Mouse (Mus musculus): ENCODE results near the gene Trio. TPM values are rescaled to one million over a fixed set of nuclear protein-coding genes. Genes with fewer than 3 reads are reported as not detected.
A peak's percentile ranks its signal among the peaks of the same experiment; 100 is the strongest.
"Not testable (repeated sequence)": the region's sequence is repeated elsewhere in the genome, so short reads cannot be mapped to it uniquely, and the experiment has no call there.

Gene Trio
- polyA plus RNA-seq, 1 experiment from 2014 or later = 2.8 TPM

DNA sequence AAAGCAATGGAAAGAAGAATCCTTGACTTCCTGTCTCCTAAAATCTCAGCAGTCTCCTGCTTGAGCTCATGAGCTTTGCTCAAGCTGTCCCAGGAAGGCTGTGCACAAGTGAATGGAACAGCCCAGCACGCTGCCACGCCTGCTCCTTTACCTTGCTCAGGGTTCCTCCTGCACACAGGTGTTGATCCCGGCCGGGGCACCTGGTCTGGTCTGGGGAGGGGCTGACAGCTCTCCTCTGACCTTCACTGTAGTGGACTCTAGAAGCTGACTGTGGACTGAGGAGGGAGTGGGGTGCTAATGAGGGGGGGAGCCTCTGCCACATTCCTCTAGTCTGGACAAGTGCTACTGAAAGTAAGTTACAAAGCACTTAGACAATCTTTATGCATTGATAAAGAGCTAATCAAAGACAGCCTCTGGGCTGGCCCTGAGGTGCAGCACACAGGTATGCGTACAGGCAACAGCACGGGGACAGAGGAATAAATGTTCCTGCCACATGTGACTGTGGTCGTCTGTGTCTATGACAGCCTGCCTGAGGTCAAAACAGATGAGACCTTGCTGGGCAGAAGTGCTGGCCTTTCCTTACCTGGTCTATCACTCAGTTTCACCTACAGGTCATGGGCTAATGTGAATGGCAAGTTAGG lies 167.3 kb downstream of the Trio start:
- H3K9me3 ChIP-seq (replicated peaks) = no peaks in the 10 kb centered on the region
- DNase-seq (no peak), ATAC-seq (ENCODE audit: low read depth) (no peak)
- no peak overlapping the region for H3K9ac ChIP-seq
- WGBS (ENCODE audit: insufficient replicate concordance) = 58% methylated on average over 7 of the region's 7 CpGs
- peaks cover 9% of the 10 kb centered on the region; the same call in 1 of the 2 replicates for H3K36me3 ChIP-seq
- no peak overlapping the region for H3K27ac ChIP-seq
- H3K4me3 ChIP-seq (replicated peaks) = no peak overlapping the region
- H3K4me2 ChIP-seq = no peak overlapping the region
- H3K27me3 ChIP-seq = no peaks in the 10 kb centered on the region
- H3K4me1 ChIP-seq (replicated peaks) = peaks cover 21% of the 10 kb centered on the region

DNA sequence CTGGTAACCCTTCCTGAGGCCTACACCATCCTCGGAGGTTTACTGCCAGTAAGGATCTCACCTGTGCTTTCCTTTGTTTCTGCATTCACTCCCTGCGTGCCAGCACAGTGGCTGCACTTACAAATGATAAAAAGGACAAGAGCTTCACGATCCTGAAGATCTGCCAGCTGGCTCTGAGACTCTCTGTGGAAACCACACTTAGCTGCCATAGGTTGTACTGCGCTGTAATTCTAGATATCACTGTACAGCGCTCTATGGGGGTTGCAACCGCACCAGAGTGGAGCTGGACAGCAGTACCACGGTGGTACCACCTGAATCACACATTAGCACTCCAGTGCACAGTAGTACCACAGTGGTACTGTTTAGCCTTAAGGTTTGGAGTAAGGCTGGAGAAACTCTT lies 168.4 kb downstream of the Trio start:
- H3K9ac ChIP-seq = no peak overlapping the region
- H3K27me3 ChIP-seq = no peaks in the 10 kb centered on the region
- DNase-seq (no peak), ATAC-seq (ENCODE audit: low read depth) (no peak)
- no peak overlapping the region for H3K4me3 ChIP-seq (replicated peaks)
- WGBS (ENCODE audit: insufficient replicate concordance) = 58% methylated on average over 7 of the region's 7 CpGs
- no peaks in the 10 kb centered on the region for H3K9me3 ChIP-seq (replicated peaks)
- peaks cover 9% of the 10 kb centered on the region for H3K36me3 ChIP-seq
- no peak overlapping the region for H3K27ac ChIP-seq
- H3K4me1 ChIP-seq (replicated peaks) = peaks cover 21% of the 10 kb centered on the region
- H3K4me2 ChIP-seq = no peak overlapping the region

DNA sequence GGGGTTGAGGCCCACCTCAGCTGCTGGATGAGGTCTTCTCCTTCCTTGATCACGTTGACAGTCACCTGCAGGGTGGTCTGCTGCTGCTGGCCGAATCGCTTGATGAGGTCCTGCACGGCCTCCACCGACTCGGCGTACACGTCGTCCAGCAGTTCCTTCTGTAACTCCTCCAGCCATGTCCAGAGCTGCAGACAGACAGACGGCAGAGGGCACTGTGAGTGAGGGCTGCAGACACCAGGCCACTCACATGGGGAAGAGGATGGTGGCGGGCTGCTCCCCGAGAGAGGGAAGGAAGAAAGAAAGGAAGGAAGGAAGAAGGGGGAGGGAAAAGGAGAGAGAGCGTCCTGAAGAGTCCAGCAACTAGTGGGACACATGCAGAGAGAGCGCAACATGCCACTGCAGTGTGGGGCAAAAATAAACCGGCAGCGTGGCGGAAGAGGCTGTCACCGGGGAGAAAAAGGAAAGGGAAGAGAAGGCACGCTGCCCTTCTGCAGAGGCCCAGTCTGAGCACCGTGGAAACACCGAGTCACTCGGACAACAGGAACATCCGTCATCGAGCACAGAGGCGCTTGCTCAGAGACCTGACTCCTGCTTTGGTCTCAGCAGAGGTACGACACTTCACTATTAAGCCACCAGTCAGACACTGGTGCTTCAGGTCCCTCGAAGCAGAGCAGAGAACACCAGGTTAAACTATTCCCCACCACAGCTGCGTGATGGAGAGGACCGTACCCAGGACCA lies 169.4 kb downstream of the Trio start:
- peaks cover 13% of the 10 kb centered on the region for H3K36me3 ChIP-seq
- H3K4me1 ChIP-seq (replicated peaks) = peaks cover 21% of the 10 kb centered on the region
- no peaks in the 10 kb centered on the region for H3K9me3 ChIP-seq (replicated peaks)
- no peaks in the 10 kb centered on the region for H3K27me3 ChIP-seq
- WGBS (ENCODE audit: insufficient replicate concordance) = 12% methylated on average over 29 of the region's 29 CpGs
- H3K27ac ChIP-seq = no peak overlapping the region
- H3K4me2 ChIP-seq = peak overlapping the region; percentile 65
- H3K4me3 ChIP-seq (replicated peaks) = peak overlapping the region; percentile 47
- DNase-seq (no peak), ATAC-seq (ENCODE audit: low read depth) (peak; percentile 79)
- peak overlapping the region; percentile 45 for H3K9ac ChIP-seq

DNA sequence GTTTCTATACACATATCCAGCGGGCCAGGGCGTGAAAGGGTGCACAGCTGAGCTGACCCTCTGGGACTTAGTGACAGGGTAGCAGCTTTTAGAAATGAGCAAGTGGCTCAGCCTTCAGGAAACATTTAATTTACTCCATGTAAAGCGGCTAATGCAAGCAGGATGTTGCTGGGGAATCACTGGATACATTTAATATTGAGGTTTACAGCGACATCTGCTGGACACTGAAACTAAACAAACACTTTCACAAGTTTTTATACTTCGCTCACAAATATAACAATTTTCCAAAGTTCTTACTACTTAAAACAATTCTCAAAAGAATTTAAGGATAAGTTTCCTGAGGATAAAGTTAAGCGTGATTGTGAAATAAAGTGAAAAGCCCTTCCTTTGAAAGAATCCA lies 174.3 kb downstream of the Trio start:
- Histone ChIP-seq H3K4me2 (no peak overlapping the region), H3K27ac (no peak overlapping the region), H3K9ac (no peak overlapping the region), H3K36me3 (peaks cover 29% of the 10 kb centered on the region), H3K9me3 (replicated peaks) (no peaks in the 10 kb centered on the region), H3K4me3 (replicated peaks) (no peak overlapping the region), H3K4me1 (replicated peaks) (peaks cover 9% of the 10 kb centered on the region), H3K27me3 (no peaks in the 10 kb centered on the region)
- ATAC-seq (ENCODE audit: low read depth) = no peak
- no peak for DNase-seq
- 76% methylated on average over 6 of the region's 6 CpGs for whole genome bisulfite sequencing (ENCODE audit: insufficient replicate concordance)

DNA sequence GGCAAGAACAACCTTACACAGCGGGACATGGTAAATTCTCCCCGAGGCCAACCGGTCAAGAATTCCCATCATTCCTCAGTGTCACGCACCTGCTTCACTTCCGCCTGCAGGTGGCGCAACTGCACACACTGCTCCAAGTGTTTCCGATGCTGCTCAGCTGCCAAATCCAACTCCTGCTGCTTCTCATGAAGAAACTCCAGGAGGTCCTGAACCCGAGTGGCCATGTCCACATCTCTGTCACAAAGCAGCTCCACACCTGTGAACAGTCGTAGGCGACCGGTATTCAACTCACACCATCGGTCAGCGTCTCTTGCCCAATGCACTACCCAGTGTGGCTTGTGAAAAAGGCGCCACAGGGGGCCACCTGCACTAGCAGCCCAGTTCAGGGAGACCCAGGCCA lies 174.7 kb downstream of the Trio start:
- H3K4me3 ChIP-seq (replicated peaks) = no peak overlapping the region
- no peak overlapping the region for H3K27ac ChIP-seq
- no peak overlapping the region for H3K4me2 ChIP-seq
- peaks cover 5% of the 10 kb centered on the region for H3K4me1 ChIP-seq (replicated peaks)
- 83% methylated on average over 14 of the region's 14 CpGs for WGBS (ENCODE audit: insufficient replicate concordance)
- no peak overlapping the region for H3K9ac ChIP-seq
- peaks cover 29% of the 10 kb centered on the region for H3K36me3 ChIP-seq
- H3K27me3 ChIP-seq = no peaks in the 10 kb centered on the region
- ATAC-seq (ENCODE audit: low read depth) (no peak), DNase-seq (no peak)
- no peaks in the 10 kb centered on the region for H3K9me3 ChIP-seq (replicated peaks)

DNA sequence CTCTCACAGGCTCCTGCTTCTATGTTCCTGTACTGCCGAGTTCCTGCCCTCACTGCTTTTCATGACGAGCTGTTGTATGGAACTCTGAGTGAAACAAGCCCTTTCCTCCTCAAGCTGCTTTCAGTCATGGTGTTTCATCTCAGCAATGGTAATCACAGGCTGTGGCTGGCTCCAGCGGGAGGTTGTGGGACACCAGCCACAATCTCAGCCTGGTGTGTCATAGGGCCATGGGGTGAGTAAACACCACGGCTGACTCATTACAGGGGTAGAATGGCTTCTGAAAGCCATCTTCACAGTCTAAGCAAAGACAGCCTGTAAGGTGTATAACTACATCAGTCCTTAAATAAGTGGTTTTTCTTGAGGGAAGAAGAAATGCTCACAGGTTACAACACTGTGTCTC lies 175.7 kb downstream of the Trio start:
- no peak overlapping the region for H3K27ac ChIP-seq
- ATAC-seq (ENCODE audit: low read depth) (no peak), DNase-seq (no peak)
- 69% methylated on average over 4 of the region's 4 CpGs for WGBS (ENCODE audit: insufficient replicate concordance)
- no peak overlapping the region for H3K4me3 ChIP-seq (replicated peaks)
- no peaks in the 10 kb centered on the region for H3K4me1 ChIP-seq (replicated peaks)
- H3K4me2 ChIP-seq = no peak overlapping the region
- H3K9ac ChIP-seq = no peak overlapping the region
- no peaks in the 10 kb centered on the region for H3K9me3 ChIP-seq (replicated peaks)
- peaks cover 33% of the 10 kb centered on the region for H3K36me3 ChIP-seq
- H3K27me3 ChIP-seq = no peaks in the 10 kb centered on the region

DNA sequence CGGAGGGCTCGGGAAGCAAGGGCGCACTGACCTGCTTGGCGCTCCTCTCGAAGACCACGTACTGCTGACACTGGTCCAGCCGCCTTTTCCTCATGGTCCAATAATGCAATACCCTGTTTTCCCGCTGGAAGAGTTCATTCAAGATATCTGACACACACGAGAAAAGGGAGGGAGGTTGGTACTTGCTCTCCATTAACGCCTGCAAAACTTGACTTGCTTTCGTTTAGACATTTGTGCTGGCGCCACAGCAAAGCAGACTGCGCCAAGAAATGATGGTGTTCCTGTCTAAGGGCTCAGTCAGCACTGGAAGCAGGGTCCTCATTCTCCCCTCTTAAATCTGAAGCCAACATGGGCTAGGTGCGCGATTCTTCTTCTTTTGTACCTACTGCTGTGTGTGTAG lies 184.0 kb downstream of the Trio start:
- peaks cover 26% of the 10 kb centered on the region for H3K36me3 ChIP-seq
- DNase-seq (no peak), ATAC-seq (ENCODE audit: low read depth) (no peak)
- WGBS (ENCODE audit: insufficient replicate concordance) = 84% methylated on average over 15 of the region's 15 CpGs
- no peak overlapping the region for H3K9ac ChIP-seq
- no peak overlapping the region for H3K27ac ChIP-seq
- H3K4me3 ChIP-seq (replicated peaks) = no peak overlapping the region
- H3K9me3 ChIP-seq (replicated peaks) = no peaks in the 10 kb centered on the region
- no peak overlapping the region for H3K4me2 ChIP-seq
- H3K4me1 ChIP-seq (replicated peaks) = peaks cover 12% of the 10 kb centered on the region
- H3K27me3 ChIP-seq = no peaks in the 10 kb centered on the region

DNA sequence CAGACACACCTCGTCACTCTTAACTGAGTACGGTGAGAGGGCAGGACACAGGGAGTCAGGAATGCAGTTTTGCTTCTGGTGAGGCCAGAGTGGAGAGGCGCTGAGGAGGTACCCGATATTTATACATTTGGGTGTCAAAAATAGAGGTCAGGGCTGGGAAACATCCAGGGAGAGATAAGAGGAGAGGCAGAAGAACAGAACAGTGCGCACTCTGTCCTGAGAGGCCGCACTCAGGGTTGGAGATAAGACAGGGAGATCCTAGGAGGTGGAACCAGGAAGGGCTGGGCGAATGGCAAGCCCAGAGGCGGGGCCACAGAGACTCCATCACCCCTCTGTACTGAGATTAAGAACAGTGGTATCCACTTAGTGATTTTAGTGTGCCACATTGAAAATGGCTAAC lies 185.1 kb downstream of the Trio start:
- H3K4me3 ChIP-seq (replicated peaks) = no peak overlapping the region
- no peaks in the 10 kb centered on the region for H3K9me3 ChIP-seq (replicated peaks)
- H3K4me1 ChIP-seq (replicated peaks) = peaks cover 12% of the 10 kb centered on the region
- H3K27ac ChIP-seq = no peak overlapping the region
- no peak overlapping the region for H3K9ac ChIP-seq
- ATAC-seq (ENCODE audit: low read depth) = peak; percentile 85
- WGBS (ENCODE audit: insufficient replicate concordance) = 36% methylated on average over 8 of the region's 8 CpGs
- peaks cover 22% of the 10 kb centered on the region for H3K36me3 ChIP-seq
- H3K4me2 ChIP-seq = no peak overlapping the region
- H3K27me3 ChIP-seq = no peaks in the 10 kb centered on the region
- no peak for DNase-seq

DNA sequence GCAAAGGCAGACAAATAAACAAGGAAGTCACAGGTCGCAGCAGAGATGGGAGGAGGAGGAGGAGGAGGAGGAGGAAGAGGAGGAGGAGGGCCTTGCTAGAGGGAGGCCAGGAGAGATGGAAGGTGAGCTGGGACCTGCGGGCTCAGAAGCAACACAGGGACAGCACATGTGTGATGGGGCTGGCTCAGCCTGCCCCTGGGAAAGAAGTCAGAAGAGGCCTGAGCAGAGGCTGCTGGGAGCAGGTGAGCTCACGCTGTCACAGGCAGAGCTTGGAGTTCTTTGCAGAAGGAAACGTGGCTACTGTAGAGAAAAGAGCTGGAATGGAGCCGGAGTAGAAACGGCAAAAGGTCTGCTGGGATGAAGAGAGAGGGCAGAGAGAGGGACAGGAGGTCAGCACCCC lies 185.5 kb downstream of the Trio start:
- ATAC-seq (ENCODE audit: low read depth) (no peak), DNase-seq (no peak)
- no peak overlapping the region for H3K4me2 ChIP-seq
- no peaks in the 10 kb centered on the region for H3K27me3 ChIP-seq
- WGBS (ENCODE audit: insufficient replicate concordance) = 59% methylated on average over 6 of the region's 6 CpGs
- H3K27ac ChIP-seq = no peak overlapping the region
- H3K9me3 ChIP-seq (replicated peaks) = no peaks in the 10 kb centered on the region
- H3K9ac ChIP-seq = no peak overlapping the region
- peaks cover 12% of the 10 kb centered on the region for H3K4me1 ChIP-seq (replicated peaks)
- no peak overlapping the region for H3K4me3 ChIP-seq (replicated peaks)
- peaks cover 21% of the 10 kb centered on the region for H3K36me3 ChIP-seq

DNA sequence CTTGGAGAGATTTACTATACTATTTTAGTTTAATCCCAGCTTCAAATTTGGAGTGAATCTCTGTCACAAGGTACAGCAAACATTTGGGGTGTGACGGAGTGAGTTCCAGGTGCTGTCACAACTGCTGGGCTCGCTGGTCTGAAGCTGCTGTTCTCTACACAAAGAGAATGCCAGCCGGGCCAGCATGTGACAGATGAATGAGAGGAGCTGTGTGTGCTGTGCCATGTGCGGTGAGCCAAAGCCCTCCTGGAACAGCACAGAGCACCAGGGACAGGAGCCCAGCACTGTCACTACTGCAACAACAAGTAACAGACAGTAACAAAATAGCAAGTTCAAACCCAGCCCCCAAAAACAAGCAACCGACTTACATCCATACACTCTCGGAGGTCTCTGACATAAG lies 194.0 kb downstream of the Trio start:
- DNase-seq (no peak), ATAC-seq (ENCODE audit: low read depth) (no peak)
- Histone ChIP-seq H3K4me2 (no peak overlapping the region), H3K27ac (no peak overlapping the region), H3K9me3 (replicated peaks) (no peaks in the 10 kb centered on the region), H3K4me3 (replicated peaks) (no peak overlapping the region), H3K9ac (no peak overlapping the region), H3K27me3 (no peaks in the 10 kb centered on the region), H3K36me3 (peaks cover 33% of the 10 kb centered on the region), H3K4me1 (replicated peaks) (no peaks in the 10 kb centered on the region)
- WGBS (ENCODE audit: insufficient replicate concordance) = 74% methylated on average over 6 of the region's 6 CpGs

DNA sequence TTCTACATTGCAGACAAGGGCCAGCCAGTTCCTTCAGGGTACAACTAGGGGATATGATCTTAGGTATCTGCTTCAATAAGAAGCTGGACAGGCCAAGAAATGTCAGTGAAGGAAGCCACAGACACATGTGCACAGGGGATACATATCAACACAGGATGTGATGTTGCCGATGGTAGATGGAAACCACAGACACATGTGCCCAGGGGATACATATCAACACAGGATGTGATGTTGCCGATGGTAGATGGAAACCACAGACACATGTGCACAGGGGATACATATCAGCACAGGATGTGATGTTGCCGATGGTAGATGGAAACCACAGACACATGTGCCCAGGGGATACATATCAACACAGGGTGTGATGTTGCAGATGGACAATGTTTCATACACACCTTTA lies 197.8 kb downstream of the Trio start:
- ATAC-seq (ENCODE audit: low read depth); H3K4me1 ChIP-seq (replicated peaks); H3K27me3 ChIP-seq; H3K9me3 ChIP-seq (replicated peaks); H3K4me3 ChIP-seq (replicated peaks); H3K9ac ChIP-seq; H3K27ac ChIP-seq; DNase-seq; H3K4me2 ChIP-seq: not testable (repeated sequence)
- peaks cover 36% of the 10 kb centered on the region for H3K36me3 ChIP-seq
- 20% methylated on average over 3 of the region's 3 CpGs for WGBS (ENCODE audit: insufficient replicate concordance)

DNA sequence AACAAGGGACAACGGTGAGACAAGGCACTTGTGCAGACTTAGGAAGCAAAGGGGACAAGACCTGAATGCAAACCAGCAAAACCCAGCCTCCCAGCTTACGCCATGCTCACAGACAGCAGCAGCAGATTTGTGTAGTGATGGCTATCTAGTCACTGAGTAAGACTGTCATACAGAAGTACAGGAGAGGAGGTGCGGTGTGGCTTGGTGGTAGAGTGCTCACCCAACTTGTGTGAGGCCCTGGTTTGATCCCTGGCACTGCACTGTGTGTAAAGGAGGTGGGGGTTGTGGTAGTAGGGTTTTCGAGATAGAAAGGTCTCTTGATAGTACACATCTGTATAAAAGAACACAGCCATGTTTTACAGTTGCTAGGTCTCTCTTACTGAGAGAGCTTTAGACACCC lies 198.8 kb downstream of the Trio start:
- no peak overlapping the region for H3K4me2 ChIP-seq

More for the DNA sequence above, 198.8 kb downstream of the Trio start:
- WGBS (ENCODE audit: insufficient replicate concordance) = 70% methylated on average over 4 of the region's 4 CpGs
- no peaks in the 10 kb centered on the region for H3K9me3 ChIP-seq (replicated peaks)
- no peaks in the 10 kb centered on the region for H3K4me1 ChIP-seq (replicated peaks)
- DNase-seq (no peak), ATAC-seq (ENCODE audit: low read depth) (no peak)
- H3K27ac ChIP-seq = no peak overlapping the region
- no peak overlapping the region for H3K4me3 ChIP-seq (replicated peaks)
- no peak overlapping the region for H3K9ac ChIP-seq
- H3K27me3 ChIP-seq = no peaks in the 10 kb centered on the region
- peaks cover 34% of the 10 kb centered on the region for H3K36me3 ChIP-seq
